Mouse (Mus musculus): ENCODE measurements around the gene Prmt3. TPM values are rescaled to one million over a fixed set of nuclear protein-coding genes. Genes with fewer than 3 reads are reported as not detected.

Gene Prmt3
- total and polyA plus RNA-seq, 3 experiments, result 62.5 to 73.9 (median 63.7) TPM

DNA sequence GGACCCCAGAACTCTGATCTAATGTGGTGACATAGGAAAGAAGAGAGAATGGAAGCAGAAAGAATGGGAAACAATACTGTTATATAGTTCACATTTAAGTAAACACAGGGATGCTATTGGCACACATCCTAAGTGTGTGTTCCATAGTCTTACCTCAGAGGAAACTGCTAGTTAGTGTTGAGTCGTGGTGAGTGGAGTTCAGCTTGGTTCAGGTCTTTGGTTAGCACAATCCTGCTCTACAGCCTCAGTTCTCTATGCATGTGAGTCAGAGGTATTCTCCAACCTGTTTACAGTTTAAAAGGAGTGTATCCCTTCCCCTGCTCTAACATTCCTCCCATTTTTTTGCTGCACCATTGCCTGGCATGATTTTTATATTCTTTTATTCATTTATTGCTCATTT, 19.0 kb downstream of the Prmt3 start:
- TF ChIP-seq ZMIZ1 (IDR thresholded peaks at IDR 0.05; ENCODE audit: low read depth, low read length), result no peak
- no peak for TF ChIP-seq ZNF384 (IDR thresholded peaks at IDR 0.05; ENCODE audit: low read depth, low read length)
- H3K4me3 ChIP-seq (ENCODE audit: control insufficient read depth in 1 of 2, insufficient read depth in 1 of 2, low read depth in 2 of 2, low read length in 2 of 2), result no peak overlapping the region
- H3K36me3 ChIP-seq (ENCODE audit: control insufficient read depth in 1 of 2, insufficient read depth in 2 of 2, low read length in 2 of 2), result peaks cover 21 to 59% of the 10 kb centered on the region in 2 experiments
- H3K27me3 ChIP-seq (ENCODE audit: control insufficient read depth in 1 of 2, insufficient read depth in 2 of 2, low read length in 2 of 2), result no peaks in the 10 kb centered on the region
- no peak overlapping the region for H3K27ac ChIP-seq (ENCODE audit: control insufficient read depth, low read depth, low read length)
- H3K79me2 ChIP-seq (ENCODE audit: control insufficient read depth, insufficient read depth, low read length, poor library complexity), result no peaks in the 10 kb centered on the region
- H3K9ac ChIP-seq (ENCODE audit: control insufficient read depth, low read depth, low read length, poor library complexity, severe bottlenecking), result no peak overlapping the region
- no peaks in the 10 kb centered on the region for H3K9me3 ChIP-seq (replicated peaks; ENCODE audit: insufficient read depth, low read length)
- no peak for DNase-seq (ENCODE audit: low read depth, low spot score)
- H3K4me1 ChIP-seq (ENCODE audit: control insufficient read depth in 1 of 2, insufficient read depth in 2 of 2, low read length in 2 of 2), result peaks cover 2 to 12% of the 10 kb centered on the region in 2 experiments

DNA sequence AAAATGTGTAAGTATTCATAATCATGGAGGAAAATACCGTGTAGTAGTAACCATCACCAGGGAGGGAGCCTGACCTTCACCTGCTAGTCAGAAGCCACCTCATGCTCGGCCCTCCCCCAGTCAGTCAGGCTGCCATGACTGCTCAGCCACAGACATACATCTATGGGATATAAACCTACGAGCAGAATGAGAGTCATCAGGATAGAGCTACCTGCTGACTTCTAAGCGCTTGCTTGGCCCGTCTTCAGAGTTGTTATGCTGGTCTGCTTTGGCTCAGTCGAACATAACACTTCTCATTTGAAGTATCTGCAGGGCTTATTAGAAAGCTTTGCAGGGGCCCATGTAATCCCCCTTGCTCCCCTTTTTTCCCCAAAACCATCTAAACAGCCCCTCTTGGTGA, 25.4 kb downstream of the Prmt3 start:
- TF ChIP-seq ZC3H11A (IDR thresholded peaks at IDR 0.05; ENCODE audit: low read depth, low read length) (no peak), UBTF (IDR thresholded peaks at IDR 0.05; ENCODE audit: borderline replicate concordance, insufficient read depth, low read depth, low read length) (no peak), MXI1 (IDR thresholded peaks at IDR 0.05; ENCODE audit: low read depth, low read length) (no peak), ZMIZ1 (IDR thresholded peaks at IDR 0.05; ENCODE audit: low read depth, low read length) (no peak), HCFC1 (IDR thresholded peaks at IDR 0.05; ENCODE audit: low read depth, low read length) (no peak), USF2 (IDR thresholded peaks at IDR 0.05; ENCODE audit: borderline replicate concordance in 1 of 2, insufficient read depth in 1 of 2, low read depth in 1 of 2, low read length in 2 of 2) (no peak), MYB (IDR thresholded peaks at IDR 0.05; ENCODE audit: low read depth, low read length) (no peak), MEF2A (IDR thresholded peaks at IDR 0.05; ENCODE audit: extremely low read depth, insufficient replicate concordance, low read depth, low read length, poor library complexity, severe bottlenecking) (no peak), TBP (IDR thresholded peaks at IDR 0.05; ENCODE audit: low read depth, low read length) (no peak), USF1 (IDR thresholded peaks at IDR 0.05; ENCODE audit: low read depth, low read length) (no peak), CHD2 (IDR thresholded peaks at IDR 0.05; ENCODE audit: low read length) (no peak), POLR2AphosphoS5 (IDR thresholded peaks at IDR 0.05; ENCODE audit: borderline replicate concordance, low read depth, low read length) (no peak), POLR2AphosphoS2 (IDR thresholded peaks at IDR 0.05; ENCODE audit: low read length) (no peak), E2F4 (IDR thresholded peaks at IDR 0.05; ENCODE audit: borderline replicate concordance, low read depth, low read length) (no peak), TCF12 (IDR thresholded peaks at IDR 0.05; ENCODE audit: low read depth, low read length) (no peak), JUND (IDR thresholded peaks at IDR 0.05; ENCODE audit: low read depth, low read length) (no peak), ELF1 (IDR thresholded peaks at IDR 0.05; ENCODE audit: low read depth, low read length) (no peak), ZKSCAN1 (IDR thresholded peaks at IDR 0.05; ENCODE audit: low read depth, low read length) (no peak), BHLHE40 (IDR thresholded peaks at IDR 0.05; ENCODE audit: borderline replicate concordance, low read depth, low read length) (no peak), SMC3 (IDR thresholded peaks at IDR 0.05; ENCODE audit: low read depth, low read length) (no peak)
- Histone ChIP-seq H3K27ac (ENCODE audit: control insufficient read depth, low read depth, low read length) (no peak overlapping the region), H3K36me3 (ENCODE audit: control insufficient read depth in 1 of 2, insufficient read depth in 2 of 2, low read length in 2 of 2) (peaks cover 29 to 49% of the 10 kb centered on the region in 2 experiments), H3K4me3 (ENCODE audit: control insufficient read depth in 1 of 2, insufficient read depth in 1 of 2, low read depth in 2 of 2, low read length in 2 of 2) (no peak overlapping the region), H3K9ac (ENCODE audit: control insufficient read depth, low read depth, low read length, poor library complexity, severe bottlenecking) (no peak overlapping the region), H3K27me3 (ENCODE audit: control insufficient read depth in 1 of 2, insufficient read depth in 2 of 2, low read length in 2 of 2) (no peaks in the 10 kb centered on the region), H3K4me1 (ENCODE audit: control insufficient read depth in 1 of 2, insufficient read depth in 2 of 2, low read length in 2 of 2) (peaks cover 18 to 20% of the 10 kb centered on the region in 2 experiments), H3K9me3 (replicated peaks; ENCODE audit: insufficient read depth, low read length) (no peaks in the 10 kb centered on the region), H3K79me2 (ENCODE audit: control insufficient read depth, insufficient read depth, low read length, poor library complexity) (no peaks in the 10 kb centered on the region)
- DNase-seq (ENCODE audit: low read depth, low spot score), result no peak
